Mouse (Mus musculus) spleen, adult 18-20 months (tissue): Measurements from ENCODE around the gene Arhgef17.
"Not testable (repeated sequence)": the region's sequence is repeated elsewhere in the genome, so short reads cannot be mapped to it uniquely, and the experiment has no call there.

Experiments
- DNase-seq, 2 experiments: peaks; one replicate each; pipeline ENCODE4 v3.0.0; 2022; ENCODE audit warnings: mixed read lengths in 2 of 2

The Arhgef17 gene

GRCm38 (mm10) chr7:100869877-100870629 is 61.9 kb downstream of the Arhgef17 start:
- DNase-seq, result no peak

- peak; percentile 35 to 43 for DNase-seq
These were observed 63.4 kb downstream of the Arhgef17 start for GRCm38 (mm10) chr7:100868551-100868950.

GRCm38 (mm10) chr7:100867561-100867960 is 64.3 kb downstream of the Arhgef17 start:
- DNase-seq, result no peak

- peak; percentile 46 to 76 for DNase-seq
These were observed 65.2 kb downstream of the Arhgef17 start for GRCm38 (mm10) chr7:100866675-100867074.

- peak; percentile 96 to 99 for DNase-seq
These were observed 68.9 kb downstream of the Arhgef17 start, which contains the start of gene Relt for GRCm38 (mm10) chr7:100862828-100863638. Gene Relt (minus strand): TSS chr7:100863446.

GRCm38 (mm10) chr7:100862353-100862752 is 69.6 kb downstream of the Arhgef17 start:
- no peak for DNase-seq

GRCm38 (mm10) chr7:100861209-100861608 is 70.7 kb downstream of the Arhgef17 start:
- DNase-seq, result no peak

- DNase-seq, result no peak
These were observed 71.5 kb downstream of the Arhgef17 start for GRCm38 (mm10) chr7:100860450-100860849.

- peak; percentile 80 to 86 for DNase-seq
These were observed 75.9 kb downstream of the Arhgef17 start for GRCm38 (mm10) chr7:100855795-100856573.

- no peak for DNase-seq
These were observed 76.6 kb downstream of the Arhgef17 start for GRCm38 (mm10) chr7:100855300-100855699.

GRCm38 (mm10) chr7:100854861-100855260 is 77.0 kb downstream of the Arhgef17 start:
- DNase-seq, result no peak

GRCm38 (mm10) chr7:100854137-100854814 is 77.6 kb downstream of the Arhgef17 start:
- DNase-seq, result no peak

- DNase-seq, result peak in 1 of 2 experiments; percentile 26
These were observed 78.5 kb downstream of the Arhgef17 start for GRCm38 (mm10) chr7:100853396-100853795.

GRCm38 (mm10) chr7:100851481-100852356 is 80.2 kb downstream of the Arhgef17 start:
- DNase-seq, result peak in 1 of 2 experiments; percentile 9

- no peak for DNase-seq
These were observed 82.4 kb downstream of the Arhgef17 start for GRCm38 (mm10) chr7:100849508-100849907.

- DNase-seq, result peak; percentile 55 to 80
These were observed 83.2 kb downstream of the Arhgef17 start for GRCm38 (mm10) chr7:100848744-100849143.

GRCm38 (mm10) chr7:100847131-100847530 is 84.8 kb downstream of the Arhgef17 start:
- no peak for DNase-seq

- DNase-seq, result not testable (repeated sequence)
These were observed 85.9 kb downstream of the Arhgef17 start for GRCm38 (mm10) chr7:100846033-100846432.

- DNase-seq, result peak; percentile 44 to 46
These were observed 86.5 kb downstream of the Arhgef17 start for GRCm38 (mm10) chr7:100845412-100845811.

GRCm38 (mm10) chr7:100845026-100845400 is 86.9 kb downstream of the Arhgef17 start:
- DNase-seq, result no peak

GRCm38 (mm10) chr7:100844385-100845025 is 87.4 kb downstream of the Arhgef17 start:
- no peak for DNase-seq
